Mouse (Mus musculus): ENCODE data around the gene Dok5. TPM values are rescaled to one million over a fixed set of nuclear protein-coding genes. Genes with fewer than 3 reads are reported as not detected.

Gene Dok5
- polyA plus RNA-seq, 1 experiment from 2014 or later, result 23.5 TPM

DNA sequence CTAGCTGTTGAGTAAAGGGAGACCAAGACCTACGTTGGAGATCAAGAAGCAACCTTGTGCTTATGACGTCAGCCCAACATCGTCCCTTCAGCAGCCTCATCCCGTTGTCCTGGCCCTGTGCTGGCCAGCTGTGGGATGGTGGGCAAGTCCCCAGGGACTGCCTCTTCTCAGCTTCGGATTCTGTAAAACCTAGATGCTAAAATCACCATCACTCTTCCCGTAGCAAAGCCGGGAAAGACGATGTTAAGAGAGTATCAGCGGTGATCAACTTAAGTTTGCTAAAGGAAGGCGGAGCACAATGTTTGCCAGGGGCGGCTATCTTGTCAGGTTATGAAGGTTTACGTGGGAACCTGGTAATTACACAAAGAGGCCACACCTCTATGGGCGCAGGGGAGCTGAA is 826 bp upstream of the Dok5 start:
- Histone ChIP-seq H3K4me1 (ENCODE audit: control insufficient read depth, insufficient read depth, low read length) (no peaks in the 10 kb centered on the region; the same call in 1 of the 2 replicates), H3K9me3 (ENCODE audit: control insufficient read depth, low read length) (no peaks in the 10 kb centered on the region), H3K27me3 (ENCODE audit: control insufficient read depth, insufficient read depth, low read length) (no peaks in the 10 kb centered on the region), H3K4me2 (ENCODE audit: low read depth) (peak overlapping the region; percentile 86), H3K27ac (ENCODE audit: low read depth, low read length) (no peak overlapping the region), H3K9ac (ENCODE audit: low read length) (peak overlapping the region; percentile 71; the same call in 1 of the 2 replicates), H3K36me3 (ENCODE audit: control insufficient read depth, insufficient read depth, low read length) (no peaks in the 10 kb centered on the region), H3K4me3 (ENCODE audit: low read depth, low read length) (no peak overlapping the region)
- DNase-seq (ENCODE audit: low spot score), result no peak
- ATAC-seq (ENCODE audit: insufficient read depth, low FRiP score, low TSS enrichment), result no peak
- WGBS, result 66% methylated on average over 13 of the region's 13 CpGs

DNA sequence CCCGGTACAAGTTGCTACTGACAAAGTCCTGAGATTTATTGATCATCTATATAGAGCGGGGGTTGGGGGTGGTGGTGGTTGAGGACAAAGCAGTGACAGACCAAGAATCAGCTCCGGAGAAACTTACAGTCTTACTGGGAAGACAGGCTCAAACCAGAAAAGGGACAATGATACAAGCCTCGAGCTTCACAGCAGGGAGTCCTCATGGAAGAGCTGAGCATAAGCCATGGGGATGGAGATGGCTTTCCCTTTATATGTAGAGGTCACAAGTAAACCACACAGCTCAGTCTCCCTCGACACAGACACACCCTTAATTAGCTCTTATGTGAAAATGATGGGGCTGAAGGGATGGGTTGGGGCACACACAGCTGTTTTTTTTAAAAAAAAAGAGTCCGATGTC is 402 bp upstream of the Dok5 start:
- Histone ChIP-seq H3K4me3 (ENCODE audit: low read depth, low read length) (peak overlapping the region; percentile 44), H3K36me3 (ENCODE audit: control insufficient read depth, insufficient read depth, low read length) (no peaks in the 10 kb centered on the region), H3K27ac (ENCODE audit: low read depth, low read length) (peak overlapping the region; percentile 72; the same call in 1 of the 2 replicates), H3K4me2 (ENCODE audit: low read depth) (peak overlapping the region; percentile 86), H3K9me3 (ENCODE audit: control insufficient read depth, low read length) (no peaks in the 10 kb centered on the region), H3K4me1 (ENCODE audit: control insufficient read depth, insufficient read depth, low read length) (no peaks in the 10 kb centered on the region; the same call in 1 of the 2 replicates), H3K27me3 (ENCODE audit: control insufficient read depth, insufficient read depth, low read length) (no peaks in the 10 kb centered on the region), H3K9ac (ENCODE audit: low read length) (peak overlapping the region; percentile 71)
- WGBS, result 16% methylated on average over 6 of the region's 6 CpGs
- ATAC-seq (ENCODE audit: insufficient read depth, low FRiP score, low TSS enrichment), result peak; percentile 51
- peak; percentile 36 for DNase-seq (ENCODE audit: low spot score)

DNA sequence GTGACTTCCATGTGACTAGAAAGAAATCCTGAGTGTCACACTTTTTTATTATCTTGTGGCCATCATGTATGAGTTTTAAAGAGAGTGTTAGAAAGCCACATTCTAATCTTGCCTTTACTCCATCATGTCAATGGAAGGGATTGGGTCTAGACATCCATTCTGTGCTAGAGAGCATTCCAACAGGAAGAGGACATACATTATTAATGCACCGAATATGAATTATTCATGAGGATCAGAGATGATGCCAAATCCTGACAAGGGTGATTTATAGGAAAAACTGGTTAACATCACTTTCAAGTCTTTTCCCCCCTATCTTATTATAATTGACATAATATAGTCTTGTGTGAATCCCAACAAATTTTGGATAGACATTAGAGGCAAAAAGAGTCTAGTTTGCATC is 2.1 kb downstream of the Dok5 start:
- H3K27me3 ChIP-seq (ENCODE audit: control insufficient read depth, insufficient read depth, low read length), result no peaks in the 10 kb centered on the region
- H3K27ac ChIP-seq (ENCODE audit: low read depth, low read length), result no peak overlapping the region
- DNase-seq (ENCODE audit: low spot score) (no peak), ATAC-seq (ENCODE audit: insufficient read depth, low FRiP score, low TSS enrichment) (no peak)
- no peaks in the 10 kb centered on the region for H3K9me3 ChIP-seq (ENCODE audit: control insufficient read depth, low read length)
- no peak overlapping the region for H3K4me2 ChIP-seq (ENCODE audit: low read depth)
- H3K4me1 ChIP-seq (ENCODE audit: control insufficient read depth, insufficient read depth, low read length), result no peaks in the 10 kb centered on the region; the same call in 1 of the 2 replicates
- no peak overlapping the region for H3K9ac ChIP-seq (ENCODE audit: low read length)
- no peak overlapping the region for H3K4me3 ChIP-seq (ENCODE audit: low read depth, low read length)
- WGBS, result 77% methylated on average over 1 of the region's 1 CpGs
- H3K36me3 ChIP-seq (ENCODE audit: control insufficient read depth, insufficient read depth, low read length), result no peaks in the 10 kb centered on the region

DNA sequence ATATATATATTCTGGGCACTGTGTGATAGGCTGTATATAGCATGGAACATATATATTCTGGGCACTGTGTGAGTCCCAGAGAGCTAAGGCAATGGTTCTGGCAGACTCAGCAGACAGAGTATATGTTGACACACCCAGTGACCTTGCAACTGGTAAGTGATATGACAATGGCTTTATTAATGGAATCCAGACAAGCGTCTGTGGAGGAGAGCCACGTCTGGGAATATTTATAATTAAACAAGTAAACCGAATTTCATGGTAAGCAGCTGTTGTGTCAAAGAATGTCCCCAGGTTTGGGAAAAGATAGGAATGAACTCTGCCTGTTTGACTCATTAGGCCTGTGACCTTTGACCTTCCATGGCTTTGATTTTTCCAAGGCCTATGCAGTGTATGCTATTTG is 2.8 kb downstream of the Dok5 start:
- Histone ChIP-seq H3K4me1 (ENCODE audit: control insufficient read depth, insufficient read depth, low read length) (no peaks in the 10 kb centered on the region; the same call in 1 of the 2 replicates), H3K36me3 (ENCODE audit: control insufficient read depth, insufficient read depth, low read length) (no peaks in the 10 kb centered on the region), H3K4me2 (ENCODE audit: low read depth) (no peak overlapping the region), H3K27ac (ENCODE audit: low read depth, low read length) (no peak overlapping the region), H3K4me3 (ENCODE audit: low read depth, low read length) (no peak overlapping the region), H3K27me3 (ENCODE audit: control insufficient read depth, insufficient read depth, low read length) (no peaks in the 10 kb centered on the region), H3K9ac (ENCODE audit: low read length) (no peak overlapping the region), H3K9me3 (ENCODE audit: control insufficient read depth, low read length) (no peaks in the 10 kb centered on the region)
- DNase-seq (ENCODE audit: low spot score) (no peak), ATAC-seq (ENCODE audit: insufficient read depth, low FRiP score, low TSS enrichment) (no peak)
- WGBS, result 34% methylated on average over 3 of the region's 3 CpGs

DNA sequence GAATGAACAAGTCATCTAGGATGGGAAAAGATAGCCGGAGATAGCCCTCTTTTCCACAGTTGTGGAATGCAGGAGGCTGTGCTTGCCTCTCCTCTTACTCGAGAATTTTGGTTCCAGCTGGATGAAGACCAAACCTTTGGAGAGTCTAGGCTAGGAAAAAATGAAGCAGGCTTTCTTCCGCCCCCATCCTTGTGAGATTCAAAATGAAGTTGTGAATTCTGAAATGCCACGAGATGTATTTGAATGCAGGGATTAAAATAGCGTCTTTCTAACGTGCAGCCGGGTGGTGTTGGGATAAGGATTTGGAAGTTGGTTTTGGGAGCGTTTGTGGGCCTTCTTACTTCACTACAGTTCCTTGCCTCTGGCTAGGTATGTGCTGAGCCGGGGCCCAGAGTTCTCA is 6.8 kb downstream of the Dok5 start:
- no peaks in the 10 kb centered on the region for H3K4me1 ChIP-seq (ENCODE audit: control insufficient read depth, insufficient read depth, low read length)
- no peak overlapping the region for H3K4me3 ChIP-seq (ENCODE audit: low read depth, low read length)
- H3K36me3 ChIP-seq (ENCODE audit: control insufficient read depth, insufficient read depth, low read length), result no peaks in the 10 kb centered on the region
- ATAC-seq (ENCODE audit: insufficient read depth, low FRiP score, low TSS enrichment) (no peak), DNase-seq (ENCODE audit: low spot score) (no peak)
- WGBS, result 89% methylated on average over 9 of the region's 9 CpGs
- no peak overlapping the region for H3K27ac ChIP-seq (ENCODE audit: low read depth, low read length)
- H3K27me3 ChIP-seq (ENCODE audit: control insufficient read depth, insufficient read depth, low read length), result no peaks in the 10 kb centered on the region
- H3K9ac ChIP-seq (ENCODE audit: low read length), result no peak overlapping the region
- H3K4me2 ChIP-seq (ENCODE audit: low read depth), result no peak overlapping the region
- H3K9me3 ChIP-seq (ENCODE audit: control insufficient read depth, low read length), result no peaks in the 10 kb centered on the region

DNA sequence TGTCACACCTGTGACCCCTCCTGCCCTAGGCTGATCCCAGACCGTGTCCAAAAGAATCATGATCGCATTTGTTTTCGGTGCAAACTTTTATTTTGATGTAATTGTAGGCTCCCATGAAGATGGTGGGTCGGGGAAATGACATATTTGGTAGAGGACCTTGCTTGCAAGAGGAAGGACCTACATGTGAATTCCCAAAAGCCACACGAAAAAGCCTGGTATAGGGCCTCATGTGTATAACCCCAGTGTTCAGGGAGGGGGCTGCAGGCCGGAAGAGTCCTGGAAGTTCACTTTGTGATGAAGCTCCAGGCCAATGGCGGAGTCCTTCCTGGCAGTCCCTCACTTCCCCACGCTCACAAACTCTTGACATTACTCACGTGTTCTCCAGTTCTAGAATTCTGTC is 7.3 kb downstream of the Dok5 start:
- no peaks in the 10 kb centered on the region for H3K27me3 ChIP-seq (ENCODE audit: control insufficient read depth, insufficient read depth, low read length)
- 93% methylated on average over 9 of the region's 9 CpGs for WGBS
- H3K9ac ChIP-seq (ENCODE audit: low read length), result no peak overlapping the region
- no peaks in the 10 kb centered on the region for H3K4me1 ChIP-seq (ENCODE audit: control insufficient read depth, insufficient read depth, low read length)
- no peaks in the 10 kb centered on the region for H3K9me3 ChIP-seq (ENCODE audit: control insufficient read depth, low read length)
- DNase-seq (ENCODE audit: low spot score) (no peak), ATAC-seq (ENCODE audit: insufficient read depth, low FRiP score, low TSS enrichment) (no peak)
- no peak overlapping the region for H3K27ac ChIP-seq (ENCODE audit: low read depth, low read length)
- H3K4me3 ChIP-seq (ENCODE audit: low read depth, low read length), result no peak overlapping the region
- H3K36me3 ChIP-seq (ENCODE audit: control insufficient read depth, insufficient read depth, low read length), result no peaks in the 10 kb centered on the region
- no peak overlapping the region for H3K4me2 ChIP-seq (ENCODE audit: low read depth)

DNA sequence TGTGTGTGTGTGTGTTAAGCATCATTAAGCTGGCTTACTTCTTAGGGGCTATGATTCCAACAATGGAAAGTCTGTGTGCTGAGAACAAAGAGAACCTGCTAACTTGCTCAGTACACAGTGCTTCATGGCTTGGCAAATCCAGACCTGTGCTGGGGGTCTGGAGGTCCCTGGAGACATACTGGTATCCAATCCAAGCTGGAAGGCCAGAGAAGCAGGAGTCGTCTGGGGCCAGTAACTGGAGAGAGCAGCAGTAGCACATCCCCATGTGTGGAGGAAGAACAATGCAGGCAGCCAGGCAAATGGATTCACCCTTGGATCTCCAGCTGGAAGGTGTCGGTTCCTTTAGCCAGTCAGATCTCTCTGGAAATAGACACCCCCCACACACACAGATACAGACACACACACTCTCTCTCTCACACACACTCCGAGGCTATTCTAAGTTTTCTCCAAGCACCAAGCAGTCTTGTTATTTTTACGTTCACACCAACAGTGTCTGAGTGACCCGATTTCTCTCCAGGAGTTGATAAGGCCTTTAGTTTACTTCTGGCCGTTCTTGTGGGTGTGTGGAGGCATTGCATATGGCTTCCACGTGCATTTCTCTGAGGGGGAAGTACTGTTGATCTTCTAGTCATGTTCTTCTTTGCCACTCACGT is 8.2 kb downstream of the Dok5 start:
- no peak overlapping the region for H3K9ac ChIP-seq (ENCODE audit: low read length)
- H3K4me3 ChIP-seq (ENCODE audit: low read depth, low read length), result no peak overlapping the region
- H3K4me2 ChIP-seq (ENCODE audit: low read depth), result no peak overlapping the region
- H3K9me3 ChIP-seq (ENCODE audit: control insufficient read depth, low read length), result no peaks in the 10 kb centered on the region
- no peak overlapping the region for H3K27ac ChIP-seq (ENCODE audit: low read depth, low read length)
- no peaks in the 10 kb centered on the region for H3K4me1 ChIP-seq (ENCODE audit: control insufficient read depth, insufficient read depth, low read length)
- 68% methylated on average over 8 of the region's 8 CpGs for WGBS
- no peaks in the 10 kb centered on the region for H3K36me3 ChIP-seq (ENCODE audit: control insufficient read depth, insufficient read depth, low read length)
- H3K27me3 ChIP-seq (ENCODE audit: control insufficient read depth, insufficient read depth, low read length), result no peaks in the 10 kb centered on the region
- ATAC-seq (ENCODE audit: insufficient read depth, low FRiP score, low TSS enrichment) (no peak), DNase-seq (ENCODE audit: low spot score) (no peak)

DNA sequence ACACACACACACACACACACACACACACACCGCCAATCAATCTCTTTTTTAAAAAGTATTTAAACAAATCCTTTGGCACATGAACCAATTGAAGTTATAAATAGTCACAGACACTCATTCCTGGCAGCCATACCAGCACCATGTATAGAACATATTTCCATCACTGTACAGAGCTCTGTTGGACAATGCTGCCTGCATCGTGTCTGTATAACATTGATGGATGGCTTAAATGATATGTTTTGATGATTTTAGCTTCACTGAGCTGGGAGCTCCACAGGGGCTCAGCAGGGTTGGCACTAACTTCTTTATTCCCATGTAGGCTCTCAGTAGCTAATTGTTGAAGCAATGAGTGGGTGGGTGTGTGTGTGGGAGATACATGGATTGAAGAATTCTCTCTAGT is 11.9 kb downstream of the Dok5 start:
- H3K27me3 ChIP-seq (ENCODE audit: control insufficient read depth, insufficient read depth, low read length), result no peaks in the 10 kb centered on the region
- 78% methylated on average over 2 of the region's 2 CpGs for WGBS
- ATAC-seq (ENCODE audit: insufficient read depth, low FRiP score, low TSS enrichment) (no peak), DNase-seq (ENCODE audit: low spot score) (no peak)
- H3K9me3 ChIP-seq (ENCODE audit: control insufficient read depth, low read length), result no peaks in the 10 kb centered on the region
- H3K4me1 ChIP-seq (ENCODE audit: control insufficient read depth, insufficient read depth, low read length), result no peaks in the 10 kb centered on the region
- H3K4me2 ChIP-seq (ENCODE audit: low read depth), result no peak overlapping the region
- H3K9ac ChIP-seq (ENCODE audit: low read length), result no peak overlapping the region
- H3K4me3 ChIP-seq (ENCODE audit: low read depth, low read length), result no peak overlapping the region
- H3K27ac ChIP-seq (ENCODE audit: low read depth, low read length), result no peak overlapping the region
- H3K36me3 ChIP-seq (ENCODE audit: control insufficient read depth, insufficient read depth, low read length), result no peaks in the 10 kb centered on the region

DNA sequence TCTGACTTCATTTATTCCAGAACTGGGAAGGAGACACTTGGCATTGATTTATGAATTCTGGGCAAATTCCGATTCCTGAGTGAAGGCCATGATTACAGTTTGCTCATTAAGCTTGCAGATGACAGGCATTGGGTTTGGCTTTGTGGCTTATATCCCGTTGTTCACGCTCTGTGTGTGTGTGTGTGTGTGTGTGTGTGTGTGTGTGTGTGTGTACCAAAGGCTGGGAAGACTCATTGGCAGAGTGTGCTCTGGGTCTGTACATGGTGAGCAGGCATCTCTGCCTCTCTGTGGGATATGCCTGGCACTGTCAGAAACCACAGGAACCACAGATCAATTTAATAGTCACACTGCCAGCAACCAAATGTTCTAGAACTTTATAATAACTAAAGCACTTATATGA is 17.3 kb downstream of the Dok5 start:
- Histone ChIP-seq H3K27ac (ENCODE audit: low read depth, low read length) (no peak overlapping the region), H3K36me3 (ENCODE audit: control insufficient read depth, insufficient read depth, low read length) (no peaks in the 10 kb centered on the region), H3K9ac (ENCODE audit: low read length) (no peak overlapping the region), H3K4me2 (ENCODE audit: low read depth) (no peak overlapping the region), H3K27me3 (ENCODE audit: control insufficient read depth, insufficient read depth, low read length) (no peaks in the 10 kb centered on the region), H3K4me1 (ENCODE audit: control insufficient read depth, insufficient read depth, low read length) (no peaks in the 10 kb centered on the region), H3K4me3 (ENCODE audit: low read depth, low read length) (no peak overlapping the region), H3K9me3 (ENCODE audit: control insufficient read depth, low read length) (no peaks in the 10 kb centered on the region)
- WGBS, result 83% methylated on average over 3 of the region's 3 CpGs
- DNase-seq (ENCODE audit: low spot score) (no peak), ATAC-seq (ENCODE audit: insufficient read depth, low FRiP score, low TSS enrichment) (no peak)

All from neural tube, embryonic 11.5 days (tissue).